Mouse (Mus musculus): ENCODE data around the gene Ugt1a6a.

The Ugt1a6a gene

GRCm38 (mm10) chr1:88254793-88255465 lies 120.3 kb downstream of the Ugt1a6a start:
- DNase-seq: no peak

GRCm38 (mm10) chr1:88255466-88255857 lies 120.9 kb downstream of the Ugt1a6a start:
- no peak for DNase-seq

DNA sequence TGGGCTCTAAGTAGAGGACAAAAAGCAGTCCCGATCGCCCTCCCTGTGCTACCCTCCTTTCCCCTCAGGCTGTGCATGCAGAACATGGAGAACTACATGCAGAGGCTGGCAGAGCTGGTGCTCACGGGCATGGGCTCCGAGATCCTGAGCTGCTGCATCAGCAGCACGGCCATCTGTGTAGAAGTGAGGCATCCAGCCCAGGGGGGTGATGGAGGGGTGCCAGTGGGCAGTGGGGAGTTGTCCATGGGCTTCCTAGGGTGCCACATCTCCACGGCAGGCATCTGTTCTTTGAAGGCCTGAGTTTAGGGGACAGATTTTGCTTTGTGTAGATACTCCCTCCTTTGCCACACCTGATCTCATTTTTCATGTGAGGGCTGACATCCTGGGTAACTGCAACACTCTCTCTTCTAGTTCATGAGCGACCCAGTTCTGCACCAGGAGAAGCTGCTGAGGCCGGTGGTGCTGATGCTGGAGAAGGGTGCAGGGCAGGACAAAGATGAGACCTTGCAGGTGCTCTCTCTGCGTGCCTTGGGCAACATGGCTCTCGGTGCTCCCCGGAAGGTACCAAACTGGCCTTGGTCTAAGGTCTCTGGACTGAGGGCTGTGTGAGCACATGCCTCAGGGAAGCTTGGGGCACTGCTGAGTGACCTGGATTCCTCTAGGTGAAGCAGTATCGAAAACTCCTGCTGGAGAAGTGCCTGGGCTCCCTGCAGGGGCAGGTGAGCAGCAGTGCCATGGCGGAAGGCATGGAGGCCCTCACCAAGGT lies 121.6 kb downstream of the Ugt1a6a start:
- no peak for DNase-seq

DNA sequence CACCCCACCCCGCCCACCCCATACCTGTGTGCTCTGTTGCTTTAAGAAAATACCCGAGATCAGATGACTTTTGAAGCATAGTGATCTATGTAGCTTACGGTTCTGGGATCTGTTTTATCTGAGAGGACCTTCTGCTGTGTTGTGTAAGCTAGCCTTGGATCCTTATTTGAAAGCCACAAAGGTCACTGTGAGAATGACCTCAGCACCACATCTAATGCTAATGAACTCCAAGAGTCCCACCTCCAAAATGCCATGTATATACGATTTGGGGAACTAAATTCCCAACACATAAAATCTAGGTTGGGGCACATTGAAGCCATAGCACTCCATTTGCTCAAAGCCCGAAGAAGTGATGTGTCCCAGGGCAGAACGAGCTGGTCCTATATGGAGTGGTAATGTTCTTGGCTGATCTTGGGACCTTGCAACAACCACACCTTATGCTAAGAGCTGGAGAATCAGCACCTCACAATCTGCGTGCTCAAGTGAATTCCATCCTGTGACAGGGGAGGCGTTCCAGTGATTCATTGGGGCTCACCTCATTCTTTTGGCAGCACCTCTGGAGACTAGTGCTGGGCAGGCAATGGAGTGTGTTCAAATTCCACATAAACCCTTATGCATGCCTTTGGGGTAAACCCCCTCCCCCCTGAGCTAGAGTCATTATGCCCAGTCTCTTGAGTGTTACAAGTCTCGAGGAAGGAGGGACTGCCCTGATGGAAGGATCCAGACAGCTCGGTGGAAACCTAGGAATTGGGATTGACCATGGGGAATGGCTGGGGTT lies 122.5 kb downstream of the Ugt1a6a start:
- no peak for DNase-seq

DNA sequence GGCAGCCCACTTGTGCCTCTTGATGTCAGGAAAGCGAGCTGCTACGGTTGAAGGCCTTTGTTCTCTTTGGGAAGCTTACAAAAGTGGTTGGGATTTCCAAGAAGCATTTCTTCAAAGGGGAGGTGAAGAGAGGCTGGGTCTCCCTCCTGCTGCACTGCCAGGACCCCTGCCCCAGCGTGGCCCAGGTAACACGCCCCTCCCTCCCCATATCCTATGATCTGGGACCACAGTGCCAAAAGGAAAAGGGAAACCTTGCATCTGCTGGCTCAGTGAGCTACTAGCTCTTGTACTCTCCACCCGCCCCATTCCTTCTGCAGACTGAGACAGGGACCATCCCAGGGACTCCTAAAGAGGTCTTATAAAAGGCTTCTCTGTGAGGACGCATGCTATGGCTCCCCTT lies 123.1 kb downstream of the Ugt1a6a start:
- DNase-seq: no peak

DNA sequence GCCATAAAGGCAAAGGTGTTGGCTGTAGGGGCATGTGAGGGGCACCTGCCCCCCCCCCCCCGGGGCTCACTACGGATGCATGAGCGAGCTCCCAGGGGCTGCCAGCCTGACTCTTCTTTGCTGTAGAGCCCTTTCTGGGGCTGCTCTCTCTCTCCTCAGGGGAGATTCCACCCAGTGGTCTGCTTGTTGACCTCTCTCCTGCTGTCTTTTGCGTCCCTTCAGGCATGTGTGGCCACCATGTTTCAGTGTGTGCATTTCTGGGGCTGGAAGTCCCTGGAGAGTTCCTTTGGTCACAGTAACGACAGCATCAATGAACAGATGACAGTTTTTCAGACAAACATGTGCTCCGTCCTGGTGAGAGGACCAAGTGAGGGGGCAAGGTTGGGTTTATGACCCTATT lies 123.8 kb downstream of the Ugt1a6a start:
- DNase-seq: no peak

DNA sequence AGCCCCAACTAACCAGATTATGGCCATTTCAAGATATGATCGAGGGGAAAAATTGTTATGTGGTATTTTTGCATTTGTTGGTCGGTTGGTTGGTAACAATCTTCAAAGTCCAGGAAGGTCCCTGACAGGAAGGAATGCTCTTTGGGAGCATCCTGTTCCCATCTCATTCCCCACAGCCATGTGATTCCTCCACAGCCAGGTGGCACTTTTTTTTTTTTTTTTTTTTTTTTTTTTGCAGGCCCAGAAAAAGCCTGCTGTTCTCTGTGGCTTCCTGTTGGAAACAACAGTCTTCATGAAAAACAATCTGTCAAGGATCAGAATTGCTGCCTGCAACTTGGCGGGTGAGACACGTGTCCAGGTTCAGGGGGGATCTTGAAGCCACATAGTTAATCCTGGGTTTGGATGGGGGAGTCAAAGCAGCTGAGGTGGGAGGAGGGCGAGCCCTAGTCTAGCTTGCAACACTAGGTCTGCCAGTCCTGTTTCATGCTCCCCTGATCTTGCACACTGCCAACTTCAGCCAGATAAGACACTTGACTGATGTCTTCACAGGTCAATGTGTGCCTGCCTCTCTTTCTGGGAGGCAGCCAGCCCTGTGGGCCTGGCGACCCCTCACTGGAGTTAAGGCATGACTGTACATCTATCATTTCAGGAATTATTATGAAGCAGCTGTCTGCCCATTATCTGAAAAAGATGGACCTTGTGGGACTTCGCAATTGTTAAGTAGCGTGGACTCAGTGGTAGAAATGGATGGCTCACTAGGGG lies 124.5 kb downstream of the Ugt1a6a start:
- no peak for DNase-seq

- DNase-seq: no peak
Measured at GRCm38 (mm10) chr1:88259643-88260024, 125.0 kb downstream of the Ugt1a6a start.

DNA sequence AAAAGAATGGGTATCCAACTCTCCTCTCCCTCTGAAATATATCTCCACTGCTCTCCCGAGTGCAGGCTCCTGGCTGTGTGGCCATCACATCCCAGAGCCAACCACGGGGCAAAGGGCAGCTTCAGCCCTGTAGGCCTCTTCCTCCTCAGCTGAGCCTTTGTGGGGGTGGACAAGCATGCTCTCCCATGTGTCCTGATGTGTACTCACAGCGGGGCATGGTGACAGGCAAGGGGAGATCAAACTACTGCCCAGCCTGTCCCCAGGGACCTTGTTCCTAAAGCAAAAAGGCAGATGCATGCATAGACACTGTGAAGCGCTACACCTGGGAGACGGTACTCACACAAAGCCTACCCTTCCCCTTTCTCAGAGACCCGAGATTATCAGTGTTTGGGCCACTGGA lies 125.5 kb downstream of the Ugt1a6a start:
- DNase-seq: no peak

DNA sequence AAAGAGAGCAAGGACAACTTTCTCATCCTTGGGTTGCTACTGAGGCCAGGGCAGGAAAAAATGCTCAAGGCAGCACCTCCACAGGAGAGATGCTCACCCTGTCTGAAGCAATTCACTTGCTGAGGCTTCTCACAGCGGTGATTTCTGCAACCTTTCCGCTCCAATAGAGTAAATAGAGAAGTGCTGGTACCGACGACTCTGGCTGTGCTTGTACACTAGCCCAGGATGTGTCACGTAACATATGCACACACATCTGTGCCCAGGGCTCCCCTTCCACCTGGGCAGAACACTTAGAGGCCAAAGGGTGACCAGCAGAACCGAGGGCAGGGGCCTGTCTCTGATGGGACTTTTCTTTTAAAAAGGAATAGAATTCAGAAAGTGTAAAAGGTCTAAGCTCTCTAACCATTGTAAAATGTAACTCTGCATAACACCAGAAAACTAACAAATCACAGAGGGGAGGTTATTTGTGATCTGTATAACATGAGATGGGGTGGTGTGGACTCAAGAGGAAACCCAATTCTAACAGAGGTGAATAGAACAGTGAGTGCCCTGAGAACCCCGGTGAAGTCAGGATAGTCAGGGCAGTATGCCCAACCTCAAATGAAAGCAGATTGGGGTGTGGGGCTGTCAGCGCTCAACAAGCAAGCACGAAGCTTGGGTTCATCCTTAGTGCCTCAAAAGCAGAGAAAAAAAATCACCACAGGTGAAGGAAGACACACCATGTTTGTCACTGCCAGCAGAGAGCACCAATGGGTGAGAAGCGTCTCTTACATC lies 126.2 kb downstream of the Ugt1a6a start:
- DNase-seq: no peak

DNA sequence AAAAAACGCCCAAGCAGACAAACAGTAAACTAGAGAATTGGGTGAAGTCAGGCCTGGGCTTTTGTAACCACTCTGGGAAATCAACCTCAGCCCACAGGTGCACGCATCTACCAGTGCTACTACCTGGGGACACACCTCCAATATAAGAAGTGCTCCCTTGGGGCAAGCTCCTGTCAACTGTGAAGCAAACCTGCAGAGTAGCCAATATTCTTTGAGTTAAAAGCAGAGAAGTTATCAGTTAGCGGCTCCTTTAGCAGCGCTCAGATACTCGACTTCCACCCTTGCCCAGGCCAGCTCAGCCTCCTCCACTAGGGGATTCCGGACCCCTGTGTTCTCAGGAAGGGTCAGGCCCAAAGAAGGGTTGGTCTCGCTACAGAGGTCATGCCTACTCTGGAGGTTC lies 127.1 kb downstream of the Ugt1a6a start:
- no peak for DNase-seq

- DNase-seq: no peak
Measured at GRCm38 (mm10) chr1:88262255-88262654, 127.6 kb downstream of the Ugt1a6a start.

- no peak for DNase-seq
Measured at GRCm38 (mm10) chr1:88262961-88263360, 128.4 kb downstream of the Ugt1a6a start.

GRCm38 (mm10) chr1:88263778-88264177 lies 129.2 kb downstream of the Ugt1a6a start:
- no peak for DNase-seq

GRCm38 (mm10) chr1:88264237-88264868 lies 129.7 kb downstream of the Ugt1a6a start:
- no peak for DNase-seq

DNA sequence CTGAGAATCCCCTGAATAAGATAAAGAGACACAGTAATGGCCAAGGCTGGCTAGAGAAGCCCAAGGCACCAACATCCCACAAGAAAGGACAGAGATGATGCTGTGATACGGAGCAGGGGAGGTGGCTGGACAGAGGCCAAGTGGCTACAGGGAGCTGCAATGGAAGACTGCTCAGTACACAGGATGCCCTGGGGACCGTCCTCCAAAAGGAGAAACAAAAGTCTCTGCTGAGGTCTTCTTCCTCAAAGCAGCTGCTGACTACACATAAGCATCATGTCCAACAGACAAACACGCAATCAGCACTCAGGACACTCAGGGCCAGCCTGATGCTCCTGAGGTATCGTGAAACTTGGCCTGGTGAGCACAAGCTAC lies 130.2 kb downstream of the Ugt1a6a start:
- DNase-seq: no peak

DNA sequence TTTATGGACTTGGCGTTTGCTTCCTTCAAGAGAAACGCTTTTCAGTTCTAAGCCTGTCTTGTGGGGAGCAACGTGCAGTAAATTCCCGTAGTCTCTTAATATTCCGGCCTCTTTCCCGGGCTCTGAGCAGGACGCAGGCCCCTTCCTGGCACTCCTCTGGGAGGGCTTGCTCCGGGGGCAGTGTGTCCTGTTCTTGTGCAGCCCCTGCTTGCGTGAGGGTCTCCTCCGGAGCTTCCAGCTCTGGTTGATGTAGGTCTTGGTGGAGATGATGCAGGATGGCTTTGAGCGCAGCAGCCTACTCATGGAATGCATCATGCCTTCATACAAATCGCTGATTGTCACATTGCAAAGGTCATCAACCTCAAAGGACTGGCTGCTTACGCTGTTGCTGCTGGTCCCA lies 131.5 kb downstream of the Ugt1a6a start:
- no peak for DNase-seq

- no peak for DNase-seq
Measured at GRCm38 (mm10) chr1:88267489-88267888, 132.9 kb downstream of the Ugt1a6a start.

DNA sequence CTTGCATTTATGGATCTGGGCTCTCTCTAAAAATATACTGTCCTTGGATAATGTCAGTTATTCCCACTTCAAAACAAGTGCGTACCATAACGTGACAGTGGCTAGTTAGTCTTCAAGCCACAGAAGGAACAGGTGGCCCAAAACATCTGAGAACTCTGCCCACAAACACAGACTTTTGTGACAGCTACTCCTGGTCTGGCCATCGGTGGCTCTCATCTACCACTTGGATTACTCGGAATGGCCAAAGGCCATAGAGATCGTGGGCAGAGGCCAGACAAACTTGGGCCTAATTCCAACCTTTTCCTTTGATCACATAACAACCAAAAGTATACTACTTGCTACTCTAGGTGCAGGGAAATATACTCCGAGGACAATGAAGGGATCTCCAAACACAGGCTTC lies 133.5 kb downstream of the Ugt1a6a start:
- no peak for DNase-seq

Data from thymus, postnatal 14 days (tissue).